Mouse (Mus musculus) retina, postnatal 7 days (tissue): ENCODE measurements around the gene Cdh12.
"Not testable (repeated sequence)": the region's sequence is repeated elsewhere in the genome, so short reads cannot be mapped to it uniquely, and the experiment has no call there.

Source experiments
- DNase-seq: peaks from one replicate; pipeline ENCODE4 v3.0.0-alpha.2; 2012; ENCODE audit warnings: low read depth, low spot score

Cdh12 gene

DNA sequence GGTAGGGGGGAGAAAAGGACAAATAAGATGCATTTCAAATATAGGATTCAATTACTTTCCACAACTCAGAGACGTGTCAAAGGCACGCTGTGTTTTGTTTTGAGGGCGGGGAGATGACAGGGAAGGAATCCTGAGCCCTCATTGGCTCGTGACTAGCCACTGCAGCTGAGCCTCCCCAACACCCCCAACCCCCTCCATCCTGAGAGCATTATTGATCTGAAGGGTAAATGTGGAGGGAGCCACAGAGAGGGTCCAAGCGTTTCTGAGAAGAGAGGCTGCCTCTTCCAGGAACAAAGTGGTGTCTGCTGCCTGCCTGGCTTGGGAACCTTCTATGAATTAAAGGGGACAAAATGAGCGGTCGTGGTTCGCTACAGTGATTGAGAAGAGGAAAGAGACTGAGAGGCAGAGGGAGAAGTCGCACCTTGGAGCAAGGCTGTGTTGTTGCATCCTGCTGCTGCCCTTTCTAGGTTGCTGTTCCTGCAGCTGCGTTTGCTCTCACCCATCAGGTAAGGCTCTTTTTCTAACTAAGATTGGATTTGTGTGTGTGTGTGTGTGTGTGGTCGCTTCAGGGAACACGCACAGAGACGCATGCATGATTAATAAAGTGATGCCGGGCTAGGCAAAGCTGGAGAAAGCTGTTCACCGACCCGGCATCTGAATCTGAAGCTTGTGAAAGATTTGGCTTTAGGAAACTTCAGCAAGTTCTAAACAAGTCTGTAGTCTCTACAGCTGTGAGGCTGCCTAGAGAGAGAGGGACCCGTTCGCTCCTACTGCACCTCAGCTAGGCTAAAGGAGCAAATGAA is at the start of gene Cdh12:
Gene Cdh12 (plus strand): TSS at position 405 of the 803 bp plus-strand sequence.
- no peak for DNase-seq

DNA sequence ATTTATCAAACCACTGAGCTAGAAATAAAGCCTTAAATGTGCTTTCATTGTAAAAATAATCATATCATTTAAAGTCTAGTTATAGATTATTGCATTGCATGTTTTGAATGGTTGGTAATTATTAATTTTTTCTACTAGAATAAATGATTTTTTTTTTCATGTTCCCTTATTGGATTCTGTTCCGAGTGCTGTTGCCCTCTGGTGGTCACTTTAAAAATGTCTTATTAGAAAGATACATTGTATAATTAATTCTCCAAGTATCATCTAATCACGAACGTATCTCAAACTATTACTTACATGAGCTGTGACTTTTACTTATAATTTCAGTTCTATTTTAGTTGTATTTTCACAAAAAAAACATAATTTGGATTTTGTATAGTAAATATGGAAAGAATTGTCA is 45.5 kb upstream of the Cdh12 start:
- DNase-seq: no peak

DNA sequence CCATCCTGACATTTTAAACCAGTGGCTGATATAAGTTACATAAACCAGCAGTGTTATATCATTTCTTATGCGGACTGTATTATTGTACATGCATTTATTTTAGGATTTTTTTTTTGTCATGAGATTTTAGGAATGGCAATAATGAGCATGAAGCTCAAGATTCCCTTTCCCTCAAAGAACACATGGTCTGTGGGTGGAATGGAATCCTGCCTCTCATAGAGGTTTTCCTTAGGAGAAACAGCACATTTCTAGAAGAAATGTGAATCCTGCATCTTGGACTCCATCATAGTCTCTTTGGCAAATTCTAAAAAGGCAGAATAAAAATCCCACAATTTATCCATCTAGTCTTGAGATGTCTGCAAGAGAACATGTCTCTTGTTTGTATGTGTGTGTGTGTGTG is 35.7 kb upstream of the Cdh12 start:
- DNase-seq: no peak

DNA sequence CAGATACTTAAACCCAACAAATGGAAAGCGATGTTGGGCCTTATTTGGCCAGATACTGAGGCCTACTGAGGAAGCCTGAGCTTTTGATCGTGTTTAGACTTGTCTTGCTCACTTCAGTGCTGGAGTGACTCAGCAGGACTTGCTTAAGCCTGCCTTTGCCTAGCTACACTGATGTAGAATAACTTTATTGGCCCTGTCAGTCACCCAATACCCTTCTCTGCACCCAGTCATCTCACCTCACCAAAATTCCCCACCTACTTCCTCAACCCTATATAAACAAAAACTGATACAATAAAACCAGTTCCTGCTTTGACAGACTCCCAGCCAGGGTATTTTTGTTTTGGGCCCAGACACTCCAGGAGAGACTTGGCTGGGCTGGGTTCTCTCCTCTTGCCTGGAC is 12.7 kb upstream of the Cdh12 start:
- no peak for DNase-seq

DNA sequence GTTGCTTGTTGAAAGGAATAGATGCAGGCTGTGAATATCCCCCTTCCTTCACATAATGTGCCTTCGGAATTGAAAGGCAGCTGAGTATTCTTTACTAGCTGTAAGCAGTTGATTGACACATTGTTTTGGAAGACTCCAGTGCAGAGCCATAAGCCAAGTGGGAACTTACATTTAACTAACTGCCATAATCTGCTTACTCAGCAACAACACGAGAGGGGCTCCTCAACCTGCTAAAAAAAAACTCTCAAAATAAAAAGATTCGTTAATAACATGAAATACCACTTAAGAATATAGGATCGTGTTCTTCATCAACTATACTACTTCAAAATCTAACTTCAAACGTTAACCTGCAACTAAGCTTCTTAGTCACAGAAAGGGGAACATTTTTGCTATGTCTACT is 1.5 kb downstream of the Cdh12 start:
- no peak for DNase-seq

DNA sequence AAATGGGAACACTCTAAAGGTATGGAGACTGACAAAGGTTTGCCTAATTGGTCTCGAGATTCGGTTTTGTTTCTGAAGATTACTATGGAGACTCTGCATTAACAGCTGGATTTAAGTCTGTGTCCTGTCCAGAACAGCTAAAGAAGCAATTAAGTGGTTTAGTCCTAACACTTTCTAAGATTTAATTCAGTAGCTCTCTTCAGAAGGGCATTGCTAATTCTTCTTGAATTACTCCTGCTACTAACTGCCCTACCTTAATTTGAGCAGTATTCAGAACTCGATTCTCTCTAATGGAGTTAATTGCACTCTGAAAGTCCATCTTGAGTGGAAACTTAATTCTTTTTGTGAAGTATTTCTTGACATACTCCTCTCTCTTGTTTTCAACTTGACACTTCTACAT is 9.4 kb downstream of the Cdh12 start:
- DNase-seq: no peak

DNA sequence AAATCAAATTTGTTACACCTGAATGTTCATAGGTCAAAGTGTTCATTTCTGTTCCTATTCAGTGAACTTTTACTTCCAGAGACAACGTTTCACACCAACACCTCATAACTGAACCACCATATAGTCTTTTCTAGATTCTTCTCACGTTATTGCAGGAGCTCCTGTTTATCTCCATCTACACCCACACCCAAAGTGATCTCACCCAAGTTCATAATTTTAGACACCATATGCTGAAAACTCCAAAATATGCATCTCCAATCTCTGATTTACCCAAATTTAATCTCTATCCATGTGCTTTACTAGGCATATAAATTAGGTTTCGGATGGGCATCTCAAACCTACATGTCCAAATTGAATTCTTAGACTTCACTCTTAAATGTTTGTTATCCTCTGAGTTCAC is 13.4 kb downstream of the Cdh12 start:
- no peak for DNase-seq

DNA sequence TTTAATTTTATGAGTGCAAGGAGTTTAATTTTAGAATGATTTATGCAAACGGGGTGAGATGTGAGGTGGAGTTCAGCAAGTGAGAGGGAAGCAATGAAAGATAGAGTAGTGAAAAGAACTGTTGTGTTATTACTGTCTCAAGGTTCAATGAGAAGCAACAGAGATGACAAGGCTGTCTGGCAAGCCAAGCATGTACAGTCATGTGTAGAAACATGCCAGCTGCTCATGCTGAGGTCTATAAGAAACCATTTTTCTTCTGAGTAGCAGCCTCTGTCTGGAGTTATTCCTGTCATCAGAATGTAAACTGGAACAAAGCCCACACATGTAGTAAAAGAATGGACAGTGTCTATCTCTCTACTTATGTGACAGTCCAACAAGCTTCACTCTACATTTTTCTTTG is 14.5 kb downstream of the Cdh12 start:
- no peak for DNase-seq

DNA sequence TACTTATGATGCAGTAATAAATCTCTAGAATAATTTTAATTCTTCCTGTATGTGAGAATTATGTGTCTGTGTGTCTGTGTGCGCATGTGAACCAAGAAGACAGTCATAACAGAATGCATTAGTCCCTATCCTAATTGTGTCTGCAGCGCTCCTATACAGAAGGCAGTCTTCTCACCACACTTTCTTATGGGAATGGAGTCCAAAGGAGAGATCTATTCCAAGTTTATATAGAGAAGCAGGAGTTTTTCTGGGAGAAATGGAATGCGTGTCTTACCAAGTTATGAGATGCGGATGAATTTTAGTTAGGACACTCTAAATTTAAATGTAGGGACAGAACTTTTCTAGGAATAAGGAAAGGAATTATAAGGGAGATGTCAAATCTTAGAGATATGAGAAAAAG is 101.9 kb downstream of the Cdh12 start:
- no peak for DNase-seq

DNA sequence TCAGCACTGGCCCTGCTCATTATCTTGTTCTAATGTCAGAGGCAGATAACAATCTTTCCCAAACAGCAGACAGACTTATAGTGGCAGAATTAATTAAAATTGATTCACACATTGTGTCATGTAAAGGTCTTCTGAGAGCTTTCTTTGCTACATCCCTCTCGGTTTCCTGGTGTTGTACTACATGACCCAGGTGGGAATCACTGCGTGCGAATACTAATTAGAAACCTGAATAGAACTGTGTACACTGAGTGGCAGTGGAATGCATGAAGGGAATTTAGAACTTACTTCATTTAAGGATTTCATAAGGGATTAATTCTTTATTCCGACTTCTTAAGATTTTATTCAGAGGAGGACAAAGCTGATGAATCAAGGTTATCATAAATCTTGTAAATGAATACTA is 121.9 kb downstream of the Cdh12 start:
- DNase-seq: no peak

DNA sequence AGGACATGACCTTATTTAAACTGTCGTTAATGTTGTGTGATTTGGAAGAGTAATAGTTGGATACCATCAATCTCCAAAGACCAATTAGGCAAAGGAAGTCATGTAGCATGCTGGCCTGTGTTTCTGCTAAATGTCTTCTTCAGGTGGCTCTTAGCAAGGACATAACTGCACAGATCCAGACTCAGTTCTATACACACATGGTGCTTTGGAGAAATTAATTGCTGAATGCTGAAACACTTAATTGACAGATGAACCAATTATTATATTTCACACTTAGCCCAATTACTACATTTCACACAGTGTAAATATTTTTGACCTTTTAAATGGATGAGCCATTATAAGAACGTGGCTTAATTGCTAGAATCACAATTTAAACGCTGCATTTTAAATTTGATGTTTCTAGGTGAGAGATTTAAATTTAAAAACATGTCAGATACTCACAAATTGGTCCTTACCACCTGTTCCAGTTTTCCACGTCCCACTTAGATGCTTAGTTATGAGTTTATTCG is 133.6 kb downstream of the Cdh12 start:
- no peak for DNase-seq

DNA sequence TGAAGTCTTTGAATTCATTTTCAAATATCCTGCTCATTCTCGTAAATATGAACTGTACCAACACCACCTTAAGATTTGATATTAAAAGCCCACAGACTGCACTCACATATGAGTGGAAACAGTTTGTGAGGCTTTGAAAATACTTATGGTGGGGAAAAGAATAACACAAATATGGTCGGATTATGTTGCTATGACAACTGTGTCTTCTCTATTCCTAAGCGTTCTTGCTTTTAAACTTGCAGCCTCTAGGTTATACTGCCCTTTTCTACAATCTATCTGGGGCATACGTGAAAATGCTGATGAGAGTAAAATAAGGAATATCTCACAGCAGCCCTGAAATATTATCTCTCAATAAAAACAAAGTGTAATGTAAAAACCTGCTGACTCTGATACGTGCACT is 142.5 kb downstream of the Cdh12 start:
- no peak for DNase-seq

DNA sequence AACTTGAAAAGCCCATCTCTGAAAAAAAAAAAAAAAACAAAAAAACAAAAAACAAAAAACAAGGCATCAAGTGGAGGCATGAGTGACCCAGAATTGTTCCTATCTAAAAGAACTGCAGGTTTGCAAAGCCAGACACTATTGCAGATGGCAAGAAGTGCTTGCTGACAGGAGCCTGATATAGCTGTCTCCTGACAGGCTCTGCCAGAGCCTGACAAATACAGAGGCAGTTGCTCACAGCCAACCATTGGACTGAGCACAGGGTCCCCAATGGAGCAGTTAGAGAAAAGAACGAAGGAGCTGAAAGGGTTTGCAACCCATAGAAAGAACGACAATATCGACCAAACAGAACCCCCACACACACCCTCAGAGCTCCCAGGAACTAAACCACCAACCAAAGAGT is 156.7 kb downstream of the Cdh12 start:
- DNase-seq: not testable (repeated sequence)

DNA sequence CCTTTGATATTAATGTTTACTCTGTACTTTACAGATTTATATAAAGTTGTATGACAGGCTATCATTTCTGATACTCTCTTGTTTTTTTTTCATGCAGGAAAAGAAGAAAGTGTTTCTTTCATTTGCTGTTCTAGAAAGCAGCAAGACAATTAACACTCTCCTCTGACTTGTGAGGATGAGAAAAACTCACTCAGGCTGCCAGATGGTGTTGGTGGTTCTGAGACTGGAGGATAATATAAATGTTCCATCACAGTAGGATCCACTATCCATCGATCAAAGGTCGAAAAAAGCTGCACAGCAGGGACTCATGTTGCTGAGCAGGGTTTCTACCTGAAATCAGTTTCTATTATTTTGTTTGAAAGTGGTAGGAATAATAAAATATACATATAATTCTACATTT is 185.5 kb downstream of the Cdh12 start:
- DNase-seq: no peak

DNA sequence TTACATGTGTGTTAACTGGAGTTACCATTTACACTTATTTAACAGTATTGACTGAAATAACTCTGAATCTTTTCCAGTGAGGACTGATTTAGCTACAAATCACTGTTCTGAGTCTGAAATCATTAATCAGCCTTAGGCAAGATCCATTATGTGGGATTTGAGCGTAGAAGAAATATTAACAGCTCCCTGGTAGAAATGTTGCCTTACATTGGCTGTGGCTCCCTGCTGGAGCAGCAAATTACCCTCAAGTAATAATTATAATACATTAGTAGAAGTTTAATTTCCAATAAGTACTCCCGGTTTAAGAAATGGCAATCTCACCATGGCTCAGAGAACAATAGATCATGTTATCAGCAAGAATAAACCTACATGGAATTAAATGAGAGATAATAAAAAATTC is 190.1 kb downstream of the Cdh12 start:
- DNase-seq: no peak

DNA sequence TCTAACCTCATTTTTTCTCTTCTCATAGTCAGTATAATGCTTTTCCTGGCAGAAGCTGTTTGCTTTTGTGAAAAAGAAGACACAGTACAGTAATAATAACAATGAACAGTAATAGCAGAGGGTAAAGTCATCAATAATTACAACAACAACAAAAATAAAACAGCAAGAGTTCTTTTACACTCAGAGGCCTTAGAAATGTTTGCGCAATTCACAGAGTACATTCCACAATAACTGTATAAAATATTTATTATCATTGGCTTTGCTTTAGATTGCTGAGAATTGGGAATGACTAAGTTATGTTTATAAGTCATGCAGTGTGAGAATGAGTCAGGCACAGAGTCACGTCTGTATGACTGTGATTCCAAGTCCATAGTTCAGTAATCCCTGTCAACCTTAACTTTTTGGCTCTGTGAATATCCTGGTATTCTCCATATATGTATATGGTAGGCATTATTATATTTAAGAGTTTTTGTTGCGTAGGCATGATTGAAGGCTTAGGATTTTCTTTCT is 193.9 kb downstream of the Cdh12 start:
- no peak for DNase-seq

DNA sequence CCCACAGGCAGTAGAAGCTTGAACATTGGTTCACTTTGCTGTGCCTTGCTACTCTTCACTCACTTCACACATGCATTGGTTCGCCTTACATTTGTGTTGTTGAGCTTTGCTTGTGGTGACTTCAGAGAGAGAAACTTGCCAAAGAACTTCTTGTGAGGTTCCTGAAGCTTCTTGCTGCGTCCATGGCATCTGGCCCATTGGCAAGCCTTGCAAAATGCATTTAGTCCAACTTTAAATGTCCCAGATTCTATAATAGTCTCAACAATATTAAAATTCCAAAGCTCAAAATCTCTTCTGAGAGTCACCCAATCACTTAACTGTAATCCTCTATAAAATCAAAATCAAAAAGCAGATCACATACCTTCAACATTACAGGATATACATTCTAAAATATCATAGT is 211.2 kb downstream of the Cdh12 start:
- DNase-seq: no peak

DNA sequence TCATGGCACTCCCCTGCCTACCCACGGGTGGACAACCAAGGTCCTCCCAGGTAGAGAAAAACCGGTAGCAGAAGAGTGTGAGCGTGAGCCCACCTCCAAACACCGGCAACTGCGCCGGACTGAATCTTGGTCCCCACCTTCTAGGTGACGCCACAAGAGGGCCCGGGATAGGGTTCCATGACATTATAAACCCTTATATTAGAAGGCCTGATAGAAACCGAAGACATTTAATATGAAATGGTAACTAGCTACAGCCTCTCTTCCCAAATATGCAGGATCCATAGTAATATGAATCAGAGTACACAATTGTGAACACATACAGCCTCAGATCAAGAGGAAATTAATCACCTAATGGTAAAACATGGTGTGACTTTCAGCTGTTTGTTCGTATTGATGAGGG is 217.6 kb downstream of the Cdh12 start, which contains the start of gene Acot10:
Gene Acot10 (minus strand): TSS at position 101 of the 400 bp plus-strand sequence.
- no peak for DNase-seq

DNA sequence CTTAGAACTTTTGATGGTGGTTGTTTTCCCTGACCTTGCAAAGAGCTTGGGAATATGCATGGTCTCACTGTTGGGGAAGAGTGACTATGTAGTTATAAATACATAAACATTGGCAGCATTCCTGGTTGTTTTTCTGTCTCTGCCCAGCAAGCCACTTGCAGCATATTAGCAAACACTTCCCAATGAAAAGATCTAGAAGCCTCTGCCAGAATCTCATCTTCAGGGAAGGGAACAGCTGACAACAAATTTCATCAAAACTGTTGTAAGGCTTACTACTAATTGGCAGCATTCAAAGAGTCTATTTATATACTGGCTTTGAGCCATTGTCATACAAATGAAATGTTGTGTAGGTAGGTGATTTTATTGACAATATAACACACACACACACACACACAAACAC is 218.3 kb downstream of the Cdh12 start:
- DNase-seq: no peak

DNA sequence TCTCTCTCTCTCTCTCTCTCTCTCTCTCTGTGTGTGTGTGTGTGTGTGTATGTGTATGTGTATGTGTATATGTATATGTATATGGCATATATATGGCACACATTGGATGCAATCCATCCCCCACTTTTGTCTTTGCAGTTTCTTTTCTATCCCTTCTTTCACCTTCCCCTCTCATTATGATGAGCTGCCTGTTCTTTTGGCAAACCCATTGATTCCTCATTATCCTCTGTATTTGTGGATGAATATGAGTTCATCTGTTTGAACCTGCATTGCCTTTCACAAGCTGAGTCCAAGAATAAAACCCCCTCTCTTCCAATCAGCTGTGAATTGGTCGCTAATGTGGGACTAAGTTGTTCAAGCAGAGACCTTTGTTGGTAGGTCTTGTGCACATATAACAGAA is 218.9 kb downstream of the Cdh12 start:
- no peak for DNase-seq

DNA sequence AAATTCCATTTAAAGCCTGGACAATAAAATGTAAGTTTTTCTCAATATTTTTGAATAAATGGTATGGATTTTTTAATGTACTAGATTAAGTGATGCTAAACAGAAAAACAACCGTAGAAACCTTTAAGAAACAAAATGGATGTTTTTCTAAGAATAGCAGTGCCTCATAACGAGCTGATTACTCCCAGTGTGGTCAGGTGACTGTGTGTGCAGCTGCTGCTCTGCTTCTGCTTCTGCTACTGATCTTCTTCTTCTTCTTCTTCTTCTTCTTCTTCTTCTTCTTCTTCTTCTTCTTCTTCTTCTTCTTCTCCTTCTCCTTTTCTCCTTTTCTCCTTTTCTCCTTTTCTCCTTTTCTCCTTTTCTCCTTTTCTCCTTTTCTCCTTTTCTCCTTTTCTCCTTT is 220.4 kb downstream of the Cdh12 start:
- DNase-seq: not testable (repeated sequence)

DNA sequence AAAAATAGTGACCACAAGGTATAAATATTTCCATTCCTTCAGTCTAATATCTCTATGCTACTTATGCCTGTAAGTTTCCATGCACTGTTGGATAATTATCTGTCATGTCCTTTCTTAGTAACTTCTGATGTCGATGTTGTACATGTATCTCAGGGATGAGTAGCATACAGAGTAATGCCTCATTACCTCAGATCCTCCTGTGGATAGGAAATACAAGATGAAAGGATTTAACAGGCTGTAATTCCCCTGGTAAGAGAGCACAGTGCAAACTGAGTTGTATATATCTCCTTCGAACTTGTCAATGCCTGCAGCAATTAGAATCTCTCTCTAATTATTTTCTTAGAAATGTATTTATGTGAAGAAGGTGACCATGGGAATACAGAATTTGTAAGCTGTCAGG is 233.7 kb downstream of the Cdh12 start:
- DNase-seq: no peak

DNA sequence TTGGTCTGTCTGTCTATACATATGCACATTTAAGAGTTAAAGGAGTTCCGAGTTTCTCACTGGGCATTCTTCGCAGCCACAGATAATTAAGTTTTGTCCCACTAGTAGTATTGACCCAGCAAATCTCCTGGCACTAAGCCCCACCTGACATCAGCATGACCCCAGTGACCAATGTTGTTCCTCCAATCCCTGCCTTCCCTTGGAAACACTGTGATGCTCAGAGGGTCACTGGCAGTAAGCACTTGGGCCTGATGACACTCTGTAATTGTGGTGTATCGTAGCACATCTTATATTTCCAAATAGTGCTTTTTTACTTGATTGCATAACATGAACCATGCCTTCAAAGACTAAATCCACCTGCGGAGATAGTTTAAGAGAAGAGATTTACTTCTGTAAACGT is 235.1 kb downstream of the Cdh12 start:
- no peak for DNase-seq
